Comparison of ENCODE assay signal across 9 mouse cellular contexts in the genomic region with DNA sequence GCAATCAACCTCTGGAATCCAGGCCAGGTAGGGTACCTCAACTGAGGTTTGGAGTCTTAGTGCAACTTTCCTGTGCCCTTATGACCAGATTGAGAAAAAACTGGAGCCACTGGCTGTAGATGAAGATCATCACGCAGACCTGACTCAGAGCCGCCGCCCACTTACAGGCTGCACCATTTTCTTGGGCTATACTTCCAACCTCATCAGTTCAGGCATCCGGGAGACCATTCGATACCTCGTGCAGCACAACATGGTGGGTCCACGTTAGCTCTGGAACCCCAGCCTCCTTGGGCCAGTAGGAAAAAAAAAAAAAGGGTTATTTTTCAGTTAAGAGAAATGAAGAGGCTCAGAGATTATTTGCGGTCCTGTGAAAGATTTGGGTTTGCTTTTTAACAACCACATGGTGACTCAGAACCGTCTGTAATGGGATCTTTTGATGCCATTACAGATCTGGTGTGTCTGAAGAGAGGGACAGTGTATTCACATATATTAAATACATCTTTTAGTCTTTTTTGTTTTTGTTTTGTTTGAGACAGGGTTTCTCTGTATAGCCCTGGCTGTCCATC. TPM values are rescaled to one million over a fixed set of nuclear protein-coding genes. Genes with fewer than 3 reads are reported as not detected.
DNase-seq lines count a peak whose midpoint lies in the region; ATAC-seq and TF ChIP-seq lines count a peak whose summit lies in the region.
"Had no signal": no experiment of that assay in that cellular context is flagged by ENCODE, and none has a peak within 500 bp of the region (broad histone marks: within the 10 kb centered on the region; RNA-seq: fewer than 3 reads in every experiment).

No protein-coding gene starts in this region.

- H3K27me3 ChIP-seq in heart, embryonic 16.5 days (ENCODE audit: control insufficient read depth, insufficient read depth, low read length), result no peaks in the 10 kb centered on the region
- no peaks in the 10 kb centered on the region for H3K27me3 ChIP-seq in ES-Bruce4 (ENCODE audit: control insufficient read depth, insufficient read depth, low read length, poor library complexity, severe bottlenecking)
- no peaks in the 10 kb centered on the region for H3K27me3 ChIP-seq in forebrain, embryonic 14.5 days (replicated peaks; ENCODE audit: control insufficient read depth, insufficient read depth, low read length)
- H3K27me3 ChIP-seq in liver, postnatal 0 days (ENCODE audit: insufficient read depth, low read length), result no peaks in the 10 kb centered on the region

- peak overlapping the region; percentile 96 for H3K9ac ChIP-seq in heart, embryonic 16.5 days (ENCODE audit: low read length)
- H3K9ac ChIP-seq in ES-Bruce4 (ENCODE audit: low read depth, poor library complexity, severe bottlenecking), result peak overlapping the region; percentile 93
- H3K9ac ChIP-seq in forebrain, embryonic 14.5 days (ENCODE audit: low read length), result peak overlapping the region; percentile 73
- H3K9ac ChIP-seq in liver, postnatal 0 days (replicated peaks), result peak overlapping the region; percentile 91

- H3K4me1 ChIP-seq in heart, embryonic 16.5 days (ENCODE audit: control insufficient read depth, insufficient read depth, low read length), result peaks cover 9% of the 10 kb centered on the region
- no peaks in the 10 kb centered on the region for H3K4me1 ChIP-seq in ES-Bruce4 (ENCODE audit: control insufficient read depth, insufficient read depth, low read length)
- peaks cover 7% of the 10 kb centered on the region for H3K4me1 ChIP-seq in forebrain, embryonic 14.5 days (ENCODE audit: control insufficient read depth, insufficient read depth, low read length)
- H3K4me1 ChIP-seq in liver, postnatal 0 days (ENCODE audit: insufficient read depth), result peaks cover 16% of the 10 kb centered on the region

- no peak for TF ChIP-seq CTCF in ES-Bruce4 (IDR thresholded peaks at IDR 0.05; ENCODE audit: low read depth, low read length)
- TF ChIP-seq CTCF in liver, postnatal 0 days (IDR thresholded peaks at IDR 0.05; ENCODE audit: low read depth), result no peak

- peak overlapping the region; percentile 95 for H3K4me3 ChIP-seq in heart, embryonic 16.5 days (ENCODE audit: low read length)
- H3K4me3 ChIP-seq in ES-Bruce4 (ENCODE audit: low read depth, low read length), result peak overlapping the region; percentile 93
- peak overlapping the region; percentile 79 for H3K4me3 ChIP-seq in forebrain, embryonic 14.5 days (ENCODE audit: low read depth, low read length)
- peak overlapping the region; percentile 94 for H3K4me3 ChIP-seq in liver, postnatal 0 days (ENCODE audit: low read depth, low read length)

- H3K36me3 ChIP-seq in heart, embryonic 16.5 days (ENCODE audit: control insufficient read depth, insufficient read depth), result peaks cover 27% of the 10 kb centered on the region
- H3K36me3 ChIP-seq in ES-Bruce4 (ENCODE audit: control insufficient read depth, insufficient read depth, low read length, poor library complexity, severe bottlenecking), result peaks cover 29% of the 10 kb centered on the region
- peaks cover 46% of the 10 kb centered on the region for H3K36me3 ChIP-seq in forebrain, embryonic 14.5 days (ENCODE audit: control insufficient read depth, insufficient read depth, low read length)
- H3K36me3 ChIP-seq in liver, postnatal 0 days (replicated peaks; ENCODE audit: insufficient read depth, low read length), result peaks cover 30% of the 10 kb centered on the region

- H3K9me3 ChIP-seq in heart, embryonic 16.5 days (replicated peaks; ENCODE audit: control insufficient read depth, low read length), result no peaks in the 10 kb centered on the region
- no peaks in the 10 kb centered on the region for H3K9me3 ChIP-seq in ES-Bruce4 (replicated peaks; ENCODE audit: control insufficient read depth, insufficient read depth, low read length, poor library complexity, severe bottlenecking)
- H3K9me3 ChIP-seq in forebrain, embryonic 14.5 days (replicated peaks; ENCODE audit: control insufficient read depth, low read length), result no peaks in the 10 kb centered on the region
- no peaks in the 10 kb centered on the region for H3K9me3 ChIP-seq in liver, postnatal 0 days (ENCODE audit: low read length)

- peak overlapping the region; percentile 87 for H3K4me2 ChIP-seq in heart, embryonic 16.5 days (ENCODE audit: low read depth, low read length)
- peak overlapping the region; percentile 71 for H3K4me2 ChIP-seq in forebrain, embryonic 14.5 days (ENCODE audit: low read length)
- peak overlapping the region; percentile 78 for H3K4me2 ChIP-seq in liver, postnatal 0 days (ENCODE audit: low read depth, low read length)

- no peak for TF ChIP-seq EP300 in ES-Bruce4 (IDR thresholded peaks at IDR 0.05; ENCODE audit: insufficient read depth, low read depth, low read length)
- no peak for TF ChIP-seq EP300 in liver, postnatal 0 days (IDR thresholded peaks at IDR 0.05; ENCODE audit: low read depth)

- peak overlapping the region; percentile 98 for H3K27ac ChIP-seq in heart, embryonic 16.5 days (ENCODE audit: low read length)
- H3K27ac ChIP-seq in ES-Bruce4 (ENCODE audit: insufficient read depth, low read length), result peak overlapping the region; percentile 74
- H3K27ac ChIP-seq in forebrain, embryonic 14.5 days (ENCODE audit: low read depth, low read length), result peak overlapping the region; percentile 87
- H3K27ac ChIP-seq in liver, postnatal 0 days (ENCODE audit: low read depth), result peak overlapping the region; percentile 98

- 39% methylated on average over 9 of the region's 9 CpGs for WGBS in heart, embryonic 16.5 days
- 45% methylated on average over 9 of the region's 9 CpGs for WGBS in forebrain, embryonic 14.5 days
- WGBS in liver, postnatal 0 days (ENCODE audit: insufficient replicate concordance), result 35% methylated on average over 9 of the region's 9 CpGs

- intact Hi-C loops in heart, postnatal 36 days (cut with DNase I), result no loop called here

- no peak for DNase-seq in heart, postnatal 36 days
- no peak for DNase-seq in forebrain, embryonic 14.5 days (ENCODE audit: low spot score)
- no peak for DNase-seq in liver, postnatal 0 days
- no peak for DNase-seq in adrenal gland, postnatal 14 days
- no peak for DNase-seq in gastrocnemius, adult 18-20 months (ENCODE audit: low spot score)
- DNase-seq in B cell, adult 2 months, result no peak

- TF ChIP-seq POLR2A in ES-Bruce4 (IDR thresholded peaks at IDR 0.05; ENCODE audit: insufficient read depth, low read length), result no peak

- no peak for ATAC-seq in heart, embryonic 16.5 days (replicated peaks; ENCODE audit: extremely low read depth, insufficient read depth, low FRiP score)
- peak; percentile 6; the same call in 1 of the 2 replicates for ATAC-seq in forebrain, embryonic 14.5 days
- ATAC-seq in liver, postnatal 0 days, result no peak

RNA-seq across cellular contexts. Expression of a gene that starts 0.9 kb away (rescaled TPM):
- polyA plus RNA-seq in heart, embryonic 16.5 days (2015; fragmentation: Nextera tagmentation; extraction: Ambion mirVana), result 48.5 and 51.5 TPM in 2 replicates
- 10 to 100 TPM; 27.0 to 27.4 TPM for total RNA-seq in heart, postnatal 36 days (2021)
- polyA plus RNA-seq in ES-Bruce4 (2011; ENCODE audit: insufficient read depth, insufficient read length, low read depth, missing spikeins), result 43.3 and 47.0 TPM in 2 replicates
- polyA plus RNA-seq in forebrain, embryonic 14.5 days (2014; fragmentation: Nextera tagmentation; extraction: Ambion mirVana), result 83.4 and 85.3 TPM in 2 replicates
- 24.8 and 27.7 TPM in 2 replicates for polyA plus RNA-seq in liver, postnatal 0 days (2015; fragmentation: Nextera tagmentation; extraction: Ambion mirVana)
- total RNA-seq in adrenal gland, postnatal 14 days (2021), result 28.7 and 40.6 TPM in 2 replicates
- 10 to 100 TPM; 31.6 to 35.1 TPM for total RNA-seq in gastrocnemius, adult 18-20 months (2021)

RNA-seq across cellular contexts. Expression of a gene that starts 4.7 kb away (rescaled TPM):
- polyA plus RNA-seq in heart, embryonic 16.5 days (2015; fragmentation: Nextera tagmentation; extraction: Ambion mirVana), result not detected in 2 replicates
- total RNA-seq in heart, postnatal 36 days (2021), result not detected
- polyA plus RNA-seq in ES-Bruce4 (2011; ENCODE audit: insufficient read depth, insufficient read length, low read depth, missing spikeins), result not detected in 2 replicates
- 0.88 TPM in 1 of 2 replicates, not detected in the other for polyA plus RNA-seq in forebrain, embryonic 14.5 days (2014; fragmentation: Nextera tagmentation; extraction: Ambion mirVana)
- not detected in 2 replicates for polyA plus RNA-seq in liver, postnatal 0 days (2015; fragmentation: Nextera tagmentation; extraction: Ambion mirVana)
- not detected in 2 replicates for total RNA-seq in adrenal gland, postnatal 14 days (2021)
- total RNA-seq in gastrocnemius, adult 18-20 months (2021), result not detected
- total RNA-seq: left cerebral cortex, adult 18-20 months had no signal

RNA-seq across cellular contexts. Expression of a gene that starts 8.1 kb away (rescaled TPM):
- polyA plus RNA-seq in heart, embryonic 16.5 days (2015; fragmentation: Nextera tagmentation; extraction: Ambion mirVana), result 115 TPM in 2 replicates
- 10 to 100 TPM; 37.4 to 42.2 TPM for total RNA-seq in heart, postnatal 36 days (2021)
- polyA plus RNA-seq in ES-Bruce4 (2011; ENCODE audit: insufficient read depth, insufficient read length, low read depth, missing spikeins), result 82.5 and 105 TPM in 2 replicates
- 147 and 170 TPM in 2 replicates for polyA plus RNA-seq in forebrain, embryonic 14.5 days (2014; fragmentation: Nextera tagmentation; extraction: Ambion mirVana)
- 63.5 and 66.8 TPM in 2 replicates for polyA plus RNA-seq in liver, postnatal 0 days (2015; fragmentation: Nextera tagmentation; extraction: Ambion mirVana)
- 68.3 and 70.3 TPM in 2 replicates for total RNA-seq in adrenal gland, postnatal 14 days (2021)
- 10 to 100 TPM; 46.9 to 47.2 TPM for total RNA-seq in gastrocnemius, adult 18-20 months (2021)

RNA-seq across cellular contexts. Expression of a gene that starts 8.7 kb away (rescaled TPM):
- 46.6 and 47.0 TPM in 2 replicates for polyA plus RNA-seq in heart, embryonic 16.5 days (2015; fragmentation: Nextera tagmentation; extraction: Ambion mirVana)
- total RNA-seq in heart, postnatal 36 days (2021), result 10 to 100 TPM; 33.3 to 34.2 TPM
- 16.5 and 16.8 TPM in 2 replicates for polyA plus RNA-seq in ES-Bruce4 (2011; ENCODE audit: insufficient read depth, insufficient read length, low read depth, missing spikeins)
- 49.7 and 50.1 TPM in 2 replicates for polyA plus RNA-seq in forebrain, embryonic 14.5 days (2014; fragmentation: Nextera tagmentation; extraction: Ambion mirVana)
- 17.6 and 18.4 TPM in 2 replicates for polyA plus RNA-seq in liver, postnatal 0 days (2015; fragmentation: Nextera tagmentation; extraction: Ambion mirVana)
- 30.0 and 30.9 TPM in 2 replicates for total RNA-seq in adrenal gland, postnatal 14 days (2021)
- 10 to 100 TPM; 12.6 to 20.8 TPM for total RNA-seq in gastrocnemius, adult 18-20 months (2021)

RNA-seq across cellular contexts. Expression of a gene that starts 10.6 kb away (rescaled TPM):
- 33.9 and 39.3 TPM in 2 replicates for polyA plus RNA-seq in heart, embryonic 16.5 days (2015; fragmentation: Nextera tagmentation; extraction: Ambion mirVana)
- 10 to 100 TPM; 31.0 to 31.3 TPM for total RNA-seq in heart, postnatal 36 days (2021)
- polyA plus RNA-seq in ES-Bruce4 (2011; ENCODE audit: insufficient read depth, insufficient read length, low read depth, missing spikeins), result 36.0 and 42.2 TPM in 2 replicates
- polyA plus RNA-seq in forebrain, embryonic 14.5 days (2014; fragmentation: Nextera tagmentation; extraction: Ambion mirVana), result 10.8 and 14.5 TPM in 2 replicates
- polyA plus RNA-seq in liver, postnatal 0 days (2015; fragmentation: Nextera tagmentation; extraction: Ambion mirVana), result 42.6 and 44.6 TPM in 2 replicates
- total RNA-seq in adrenal gland, postnatal 14 days (2021), result 49.8 and 56.3 TPM in 2 replicates
- 1 to 10 TPM; 7.9 to 9.4 TPM for total RNA-seq in gastrocnemius, adult 18-20 months (2021)
